Mouse (Mus musculus): ENCODE measurements at regions not wholly inside any gene's neighbourhood (a gene's known extent, or its start where the extent isn't known, plus 50 kb on each side); places are given as distances from the start of the nearest gene placed in this dataset.
"Not testable (repeated sequence)": the region's sequence is repeated elsewhere in the genome, so short reads cannot be mapped to it uniquely, and the experiment has no call there.

- ATAC-seq (ENCODE audit: extremely low read depth, insufficient number of reproducible peaks, low FRiP score, poor library complexity, severe bottlenecking), result no peak
Observed at GRCm38 (mm10) chr6:70160442-70160841, 631.6 kb downstream of the Rpia start.

GRCm38 (mm10) chr6:70155771-70156170, 636.3 kb downstream of the Rpia start:
- ATAC-seq (ENCODE audit: extremely low read depth, insufficient number of reproducible peaks, low FRiP score, poor library complexity, severe bottlenecking), result not testable (repeated sequence)

- not testable (repeated sequence) for ATAC-seq (ENCODE audit: extremely low read depth, insufficient number of reproducible peaks, low FRiP score, poor library complexity, severe bottlenecking)
Observed at GRCm38 (mm10) chr6:70151098-70151838, 640.8 kb downstream of the Rpia start.

- ATAC-seq (ENCODE audit: extremely low read depth, insufficient number of reproducible peaks, low FRiP score, poor library complexity, severe bottlenecking), result no peak
Observed at GRCm38 (mm10) chr6:70146986-70147385, 645.0 kb downstream of the Rpia start.

GRCm38 (mm10) chr6:70143341-70143740, 648.7 kb downstream of the Rpia start:
- ATAC-seq (ENCODE audit: extremely low read depth, insufficient number of reproducible peaks, low FRiP score, poor library complexity, severe bottlenecking), result not testable (repeated sequence)

- peak; percentile 53; the same call in 1 of the 2 replicates for ATAC-seq (ENCODE audit: extremely low read depth, insufficient number of reproducible peaks, low FRiP score, poor library complexity, severe bottlenecking)
Observed at GRCm38 (mm10) chr6:70116811-70117210, 675.2 kb downstream of the Rpia start.

GRCm38 (mm10) chr6:70111892-70112291, 680.1 kb downstream of the Rpia start:
- ATAC-seq (ENCODE audit: extremely low read depth, insufficient number of reproducible peaks, low FRiP score, poor library complexity, severe bottlenecking), result no peak

GRCm38 (mm10) chr6:70109412-70109811, 682.6 kb downstream of the Rpia start:
- ATAC-seq (ENCODE audit: extremely low read depth, insufficient number of reproducible peaks, low FRiP score, poor library complexity, severe bottlenecking), result not testable (repeated sequence)

- no peak for ATAC-seq (ENCODE audit: extremely low read depth, insufficient number of reproducible peaks, low FRiP score, poor library complexity, severe bottlenecking)
Observed at GRCm38 (mm10) chr6:70103781-70104180, 688.3 kb downstream of the Rpia start.

- ATAC-seq (ENCODE audit: extremely low read depth, insufficient number of reproducible peaks, low FRiP score, poor library complexity, severe bottlenecking), result not testable (repeated sequence)
Observed at GRCm38 (mm10) chr6:70103174-70103573, 688.9 kb downstream of the Rpia start.

- ATAC-seq (ENCODE audit: extremely low read depth, insufficient number of reproducible peaks, low FRiP score, poor library complexity, severe bottlenecking), result no peak
Observed at GRCm38 (mm10) chr6:70088041-70088440, 704.0 kb downstream of the Rpia start.

- no peak for ATAC-seq (ENCODE audit: extremely low read depth, insufficient number of reproducible peaks, low FRiP score, poor library complexity, severe bottlenecking)
Observed at GRCm38 (mm10) chr6:70073841-70074240, 718.2 kb downstream of the Rpia start.

- ATAC-seq (ENCODE audit: extremely low read depth, insufficient number of reproducible peaks, low FRiP score, poor library complexity, severe bottlenecking), result no peak
Observed at GRCm38 (mm10) chr6:70072007-70072406, 720.0 kb downstream of the Rpia start.

GRCm38 (mm10) chr6:70067716-70068415, 724.2 kb downstream of the Rpia start:
- ATAC-seq (ENCODE audit: extremely low read depth, insufficient number of reproducible peaks, low FRiP score, poor library complexity, severe bottlenecking), result no peak

- ATAC-seq (ENCODE audit: extremely low read depth, insufficient number of reproducible peaks, low FRiP score, poor library complexity, severe bottlenecking), result no peak
Observed at GRCm38 (mm10) chr6:70059028-70059427, 733.0 kb downstream of the Rpia start.

- no peak for ATAC-seq (ENCODE audit: extremely low read depth, insufficient number of reproducible peaks, low FRiP score, poor library complexity, severe bottlenecking)
Observed at GRCm38 (mm10) chr6:70058374-70058773, 733.7 kb downstream of the Rpia start.

GRCm38 (mm10) chr6:70040894-70041293, 751.1 kb downstream of the Rpia start:
- no peak for ATAC-seq (ENCODE audit: extremely low read depth, insufficient number of reproducible peaks, low FRiP score, poor library complexity, severe bottlenecking)

- no peak for ATAC-seq (ENCODE audit: extremely low read depth, insufficient number of reproducible peaks, low FRiP score, poor library complexity, severe bottlenecking)
Observed at GRCm38 (mm10) chr6:70033674-70034073, 758.4 kb downstream of the Rpia start.

GRCm38 (mm10) chr6:70011555-70011954, 780.5 kb downstream of the Rpia start:
- no peak for ATAC-seq (ENCODE audit: extremely low read depth, insufficient number of reproducible peaks, low FRiP score, poor library complexity, severe bottlenecking)

All from neutrophil, adult 5-6 weeks (primary cell).